8 mouse cellular contexts compared by ENCODE assay signal in genomic region chr11:61652686-61653447, GRCm38 (mm10). TPM values are rescaled to one million over a fixed set of nuclear protein-coding genes. Genes with fewer than 3 reads are reported as not detected.
DNase-seq lines count a peak whose midpoint lies in the region; ATAC-seq and TF ChIP-seq lines count a peak whose summit lies in the region.

Gene Grap (plus strand): TSS chr11:61653265.

- no peaks in the 10 kb centered on the region for H3K27me3 ChIP-seq in liver, adult 2 months (ENCODE audit: control insufficient read depth, insufficient read depth, low read length)
- H3K27me3 ChIP-seq in heart, embryonic 11.5 days (ENCODE audit: control insufficient read depth, insufficient read depth, low read length) = no peaks in the 10 kb centered on the region
- H3K27me3 ChIP-seq in kidney, embryonic 16.5 days (ENCODE audit: insufficient read depth, low read length) = no peaks in the 10 kb centered on the region
- no peaks in the 10 kb centered on the region for H3K27me3 ChIP-seq in forebrain, embryonic 11.5 days (ENCODE audit: control insufficient read depth, insufficient read depth, low read length)

- peak within 1 kb of the TSS; percentile 44 for H3K27ac ChIP-seq in liver, adult 2 months (replicated peaks; ENCODE audit: insufficient read depth, low read depth, low read length)
- H3K27ac ChIP-seq in heart, embryonic 11.5 days (ENCODE audit: low read depth, low read length) = no peak within 1 kb of the TSS
- peak within 1 kb of the TSS; percentile 20; the same call in 1 of the 2 replicates for H3K27ac ChIP-seq in kidney, embryonic 16.5 days (ENCODE audit: low read length)
- no peak within 1 kb of the TSS for H3K27ac ChIP-seq in forebrain, embryonic 11.5 days (ENCODE audit: low read depth, low read length)

- H3K9ac ChIP-seq in liver, adult 2 months (ENCODE audit: low read depth, low read length) = peak within 1 kb of the TSS; percentile 68
- no peak within 1 kb of the TSS for H3K9ac ChIP-seq in heart, embryonic 11.5 days (ENCODE audit: low read depth, low read length)
- 0 out of 2 replicates have a peak within 1 kb of the TSS, but pooled peaks have one; percentile 36 for H3K9ac ChIP-seq in kidney, embryonic 16.5 days (replicated peaks; ENCODE audit: low read length)
- no peak within 1 kb of the TSS for H3K9ac ChIP-seq in forebrain, embryonic 11.5 days (ENCODE audit: low read length)

- H3K4me3 ChIP-seq in liver, adult 2 months (ENCODE audit: insufficient read depth, low read depth, low read length) = peak within 1 kb of the TSS; percentile 85
- 0 out of 2 replicates have a peak within 1 kb of the TSS, but pooled peaks have one; percentile 20 for H3K4me3 ChIP-seq in heart, embryonic 11.5 days (ENCODE audit: low read depth, low read length)
- peak within 1 kb of the TSS; percentile 38 for H3K4me3 ChIP-seq in kidney, embryonic 16.5 days (ENCODE audit: low read length)
- H3K4me3 ChIP-seq in forebrain, embryonic 11.5 days (ENCODE audit: low read depth, low read length) = no peak within 1 kb of the TSS

- no peak for TF ChIP-seq POLR2A in liver, adult 2 months (IDR thresholded peaks at IDR 0.05; ENCODE audit: extremely low read depth, insufficient read depth, low read length)

- WGBS in liver, adult 2 months = 65% methylated on average over 10 of the region's 10 CpGs
- 53% methylated on average over 10 of the region's 10 CpGs for WGBS in heart, embryonic 11.5 days (ENCODE audit: insufficient replicate concordance)
- WGBS in kidney, embryonic 16.5 days = 58% methylated on average over 10 of the region's 10 CpGs
- WGBS in forebrain, embryonic 11.5 days = 82% methylated on average over 10 of the region's 10 CpGs

- ATAC-seq in heart, embryonic 11.5 days (replicated peaks; ENCODE audit: insufficient number of reproducible peaks, low FRiP score, low TSS enrichment) = no peak
- ATAC-seq in kidney, embryonic 16.5 days (ENCODE audit: low FRiP score, low TSS enrichment) = 0 out of 2 replicates have a peak, but pooled peaks have one; percentile 42
- peak; percentile 76 for ATAC-seq in megakaryocyte, adult 5-6 weeks (ENCODE audit: poor library complexity, severe bottlenecking)
- ATAC-seq in erythroblast, adult 5-6 weeks (replicated peaks; ENCODE audit: low FRiP score, poor library complexity, severe bottlenecking) = no peak
- no peak for ATAC-seq in forebrain, embryonic 11.5 days (replicated peaks; ENCODE audit: low FRiP score)

- no peaks in the 10 kb centered on the region for H3K36me3 ChIP-seq in liver, adult 2 months (ENCODE audit: control insufficient read depth, insufficient read depth, low read length)
- H3K36me3 ChIP-seq in heart, embryonic 11.5 days (ENCODE audit: control insufficient read depth, insufficient read depth, low read length) = no peaks in the 10 kb centered on the region
- H3K36me3 ChIP-seq in kidney, embryonic 16.5 days (ENCODE audit: insufficient read depth, low read length) = no peaks in the 10 kb centered on the region
- no peaks in the 10 kb centered on the region for H3K36me3 ChIP-seq in forebrain, embryonic 11.5 days (ENCODE audit: control insufficient read depth, insufficient read depth, low read length)

- H3K79me2 ChIP-seq in liver, adult 2 months (ENCODE audit: control insufficient read depth, insufficient read depth, low read length) = no peaks in the 10 kb centered on the region

- TF ChIP-seq CTCF in liver, adult 2 months (IDR thresholded peaks at IDR 0.05; ENCODE audit: low read depth, low read length) = no peak

- DNase-seq in liver, adult 2 months (ENCODE audit: extremely low read depth, low read depth, low spot score) = peak; percentile 17
- no peak for DNase-seq in liver
- no peak for DNase-seq in forebrain, embryonic 11.5 days (ENCODE audit: low spot score)
- DNase-seq in layer of hippocampus, adult 9-11 months = no peak

- H3K4me1 ChIP-seq in liver, adult 2 months (ENCODE audit: control insufficient read depth, insufficient read depth, low read length) = no peaks in the 10 kb centered on the region
- H3K4me1 ChIP-seq in heart, embryonic 11.5 days (ENCODE audit: control insufficient read depth, insufficient read depth, low read length) = no peaks in the 10 kb centered on the region
- peaks cover 4% of the 10 kb centered on the region for H3K4me1 ChIP-seq in kidney, embryonic 16.5 days (ENCODE audit: insufficient read depth, low read length)
- H3K4me1 ChIP-seq in forebrain, embryonic 11.5 days (replicated peaks; ENCODE audit: control insufficient read depth, insufficient read depth, low read length) = no peaks in the 10 kb centered on the region

- no peaks in the 10 kb centered on the region for H3K9me3 ChIP-seq in heart, embryonic 11.5 days (replicated peaks; ENCODE audit: control insufficient read depth, low read length)
- no peaks in the 10 kb centered on the region for H3K9me3 ChIP-seq in kidney, embryonic 16.5 days (ENCODE audit: low read length)
- H3K9me3 ChIP-seq in forebrain, embryonic 11.5 days (ENCODE audit: control insufficient read depth, low read length) = no peaks in the 10 kb centered on the region

- peak within 1 kb of the TSS; percentile 44 for H3K4me2 ChIP-seq in heart, embryonic 11.5 days
- peak within 1 kb of the TSS; percentile 27 for H3K4me2 ChIP-seq in kidney, embryonic 16.5 days (replicated peaks; ENCODE audit: low read depth, low read length)
- no peak within 1 kb of the TSS for H3K4me2 ChIP-seq in forebrain, embryonic 11.5 days (ENCODE audit: low read depth, low read length, severe bottlenecking)

RNA-seq across cellular contexts. Expression of gene Grap, which starts in this region (rescaled TPM):
- total RNA-seq in liver, adult 2 months (2014; rRNA removed) = 3.8 and 5.0 TPM in 2 replicates
- polyA plus RNA-seq in liver, adult 2 months (2012; rRNA removed) = 2.8 and 3.4 TPM in 2 replicates
- polyA plus RNA-seq in heart, embryonic 11.5 days (2014; fragmentation: Nextera tagmentation; extraction: Ambion mirVana) = 7.3 and 8.9 TPM in 2 replicates
- 13.6 and 16.3 TPM in 2 replicates for polyA plus RNA-seq in kidney, embryonic 16.5 days (2015; fragmentation: Nextera tagmentation; extraction: Ambion mirVana)
- 0.85 and 2.4 TPM in 2 replicates for total RNA-seq in megakaryocyte, adult 5-6 weeks (2015)
- total RNA-seq in megakaryocyte, adult 5-6 weeks (2017) = 3.5 and 4.3 TPM in 2 replicates
- total RNA-seq in erythroblast, adult 5-6 weeks (2015; ENCODE audit: low replicate concordance) = not detected in 2 replicates
- total RNA-seq in erythroblast, adult 5-6 weeks (2017; ENCODE audit: low replicate concordance) = 0.56 TPM in 1 of 2 replicates, not detected in the other
- polyA plus RNA-seq in forebrain, embryonic 11.5 days (2014; fragmentation: Nextera tagmentation; extraction: Ambion mirVana) = 5.6 and 5.9 TPM in 2 replicates

Comparison
In these comparisons a context has a peak if more than half of its experiments do, and no peak if none do; other contexts are left out.
1. H3K27ac ChIP-seq: peak in liver, adult 2 months (single experiment) and kidney, embryonic 16.5 days (single experiment); none in heart, embryonic 11.5 days (single experiment) and forebrain, embryonic 11.5 days (single experiment).
2. H3K9ac ChIP-seq: peak in liver, adult 2 months (single experiment) and kidney, embryonic 16.5 days (single experiment); none in heart, embryonic 11.5 days (single experiment) and forebrain, embryonic 11.5 days (single experiment).
3. ATAC-seq: peak in kidney, embryonic 16.5 days (single experiment) and megakaryocyte, adult 5-6 weeks (single experiment); none in heart, embryonic 11.5 days (single experiment), erythroblast, adult 5-6 weeks (single experiment) and forebrain, embryonic 11.5 days (single experiment).